Mouse (Mus musculus) ES-E14 (cell line): ENCODE results near the gene Osbp. TPM values are rescaled to one million over a fixed set of nuclear protein-coding genes. Genes with fewer than 3 reads are reported as not detected.

Experiments
- DNase-seq: peaks from one replicate; pipeline ENCODE4 v3.0.0-alpha.2; 2013; ENCODE audit warnings: low read depth, low spot score
- H3K27ac ChIP-seq: 2 replicates; pipeline ENCODE4 v1.5.1; 2012; ENCODE audit warnings: low read depth, mild to moderate bottlenecking, low read length, moderate library complexity, mixed read lengths; ENCODE audit not compliant: poor library complexity, insufficient read depth, severe bottlenecking
- H3K36me3 ChIP-seq: 2 replicates; pipeline ENCODE4 v1.6.1; 2012; ENCODE audit warnings: mild to moderate bottlenecking, low read length, moderate library complexity, mixed read lengths; ENCODE audit not compliant: control insufficient read depth, poor library complexity, insufficient read depth, severe bottlenecking
- H3K4me1 ChIP-seq, 2 experiments: fragments of 150-350 bp in 1 of 2; sonication (generic) in 1 of 2; 2 replicates each; pipeline ENCODE4 v1.6.1; 2012; ENCODE audit warnings: low read length in 2 of 2, mild to moderate bottlenecking in 1 of 2, mixed read lengths in 1 of 2; ENCODE audit not compliant: control insufficient read depth in 2 of 2, insufficient read depth in 2 of 2, poor library complexity in 1 of 2
- H3K4me3 ChIP-seq, 2 experiments: fragments of 150-350 bp in 1 of 2; sonication (generic) in 1 of 2; 2 replicates each; pipeline ENCODE4 v1.5.1; 2012; ENCODE audit warnings: low read length in 2 of 2, low read depth in 1 of 2, mild to moderate bottlenecking in 1 of 2, mixed read lengths in 1 of 2; ENCODE audit not compliant: insufficient read depth in 1 of 2, poor library complexity in 1 of 2, severe bottlenecking in 1 of 2
- H3K9ac ChIP-seq: 2 replicates; pipeline ENCODE4 v1.6.1; 2012; ENCODE audit warnings: low read depth, mild to moderate bottlenecking, low read length, mixed read lengths; ENCODE audit not compliant: poor library complexity, insufficient read depth, severe bottlenecking
- H3K9me3 ChIP-seq: fragments of 150-350 bp; sonication (generic); 2 replicates; pipeline ENCODE4 v1.6.1; 2012; ENCODE audit warnings: low read depth, mild to moderate bottlenecking, low read length; ENCODE audit not compliant: control insufficient read depth, insufficient read depth
- CHD2 ChIP-seq: IDR thresholded peaks from 2 replicates; pipeline ENCODE4 v1.6.1; 2014; ENCODE audit warnings: mild to moderate bottlenecking, low read depth, low read length, inconsistent platforms
- HCFC1 ChIP-seq: IDR thresholded peaks from 2 replicates; pipeline ENCODE4 v1.6.1; 2012; ENCODE audit warnings: low read length, inconsistent platforms, borderline replicate concordance; ENCODE audit not compliant: insufficient read depth
- MAFK ChIP-seq: IDR thresholded peaks from 2 replicates; pipeline ENCODE4 v1.6.1; 2014; ENCODE audit warnings: mild to moderate bottlenecking, low read depth, low read length, inconsistent platforms; ENCODE audit not compliant: insufficient read depth
- ZC3H11A ChIP-seq: IDR thresholded peaks from 2 replicates; pipeline ENCODE4 v1.6.1; 2012; ENCODE audit warnings: low read depth, mild to moderate bottlenecking, inconsistent platforms, low read length, borderline replicate concordance
- ZNF384 ChIP-seq: IDR thresholded peaks from 2 replicates; pipeline ENCODE4 v1.6.1; 2012; ENCODE audit warnings: low read depth, low read length, inconsistent platforms
- in situ Hi-C, 2 experiments: fragments of 600-800 bp; cut with MboI; formaldehyde crosslinking; loops; one replicate each; pipeline ENCODE4 v1.15.1; 2025; ENCODE audit warnings: low sequenced_read_pairs in 2 of 2, inconsistent platforms in 1 of 2; ENCODE audit not compliant: unreplicated experiment in 2 of 2
- total RNA-seq: library from RNA; depleted of rRNA; stranded (reverse); fragments of 300-350 nt; gene quantifications from 2 replicates; pipeline ENCODE4 v1.2.3, GENCODE M21; 2012

The Osbp gene
- total RNA-seq, 1 experiment = 18.5 TPM

- TF ChIP-seq ZC3H11A (no peak), ZNF384 (no peak), CHD2 (no peak), HCFC1 (no peak), MAFK (no peak)
- peaks cover 0 to 4% of the 10 kb centered on the region in 2 experiments; a peak in 2 of 4 replicates for H3K4me1 ChIP-seq
- no peak overlapping the region for H3K27ac ChIP-seq
- DNase-seq = no peak
- H3K9me3 ChIP-seq = no peaks in the 10 kb centered on the region
- no peak overlapping the region for H3K4me3 ChIP-seq
- no peak overlapping the region for H3K9ac ChIP-seq
- in situ Hi-C loops = no loop called here
- H3K36me3 ChIP-seq = peaks cover 14% of the 10 kb centered on the region
Observed at GRCm38 (mm10) chr19:11969155-11970050, 3.7 kb downstream of the Osbp start.

- no peak overlapping the region for H3K9ac ChIP-seq
- H3K4me1 ChIP-seq = no peaks in the 10 kb centered on the region
- no peak for TF ChIP-seq CHD2
- no peak for TF ChIP-seq HCFC1
- no peak for TF ChIP-seq ZC3H11A
- TF ChIP-seq MAFK = no peak
- TF ChIP-seq ZNF384 = no peak
- H3K36me3 ChIP-seq = peaks cover 23% of the 10 kb centered on the region
- no peak overlapping the region for H3K4me3 ChIP-seq
- DNase-seq = no peak
- H3K27ac ChIP-seq = no peak overlapping the region
- in situ Hi-C loops = no loop called here
- H3K9me3 ChIP-seq = no peaks in the 10 kb centered on the region
Observed at GRCm38 (mm10) chr19:11973511-11974222, 7.9 kb downstream of the Osbp start.

DNA sequence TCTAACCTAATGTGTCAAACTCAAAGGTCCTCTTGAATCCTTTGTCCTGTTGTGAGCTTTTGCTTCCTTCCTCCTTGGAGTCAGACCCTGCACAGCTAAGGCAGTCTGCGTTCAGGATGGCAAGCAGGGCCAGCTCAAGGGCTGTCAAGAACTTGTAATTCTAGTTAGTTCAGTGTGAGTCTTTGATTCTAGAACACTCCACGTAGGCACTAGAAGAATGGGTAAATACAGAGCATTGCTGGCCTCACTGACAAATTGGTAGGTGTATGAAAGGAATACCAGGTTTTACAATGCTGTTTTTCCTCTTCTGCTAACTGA is 8.4 kb downstream of the Osbp start:
- H3K4me1 ChIP-seq = no peaks in the 10 kb centered on the region
- H3K36me3 ChIP-seq = peaks cover 28% of the 10 kb centered on the region
- H3K27ac ChIP-seq = no peak overlapping the region
- no peak for TF ChIP-seq CHD2
- TF ChIP-seq HCFC1 = no peak
- TF ChIP-seq ZNF384 = no peak
- no peak for TF ChIP-seq ZC3H11A
- no peak for TF ChIP-seq MAFK
- no peak for DNase-seq
- in situ Hi-C loops = no loop called here
- H3K9ac ChIP-seq = no peak overlapping the region
- no peak overlapping the region for H3K4me3 ChIP-seq
- H3K9me3 ChIP-seq = no peaks in the 10 kb centered on the region

GRCm38 (mm10) chr19:11975683-11976082 is 9.9 kb downstream of the Osbp start:
- Histone ChIP-seq H3K27ac (no peak overlapping the region), H3K9me3 (no peaks in the 10 kb centered on the region), H3K4me3 (no peak overlapping the region), H3K4me1 (no peaks in the 10 kb centered on the region), H3K36me3 (peaks cover 27% of the 10 kb centered on the region), H3K9ac (no peak overlapping the region)
- no peak for DNase-seq
- in situ Hi-C loops = loop anchor here in 1 of 2 experiments (25.0 kb wide), 1 partner anchor 1363 kb away; the partner anchor contains the start of genes Ddb1 and Tkfc
- TF ChIP-seq MAFK (no peak), CHD2 (no peak), HCFC1 (no peak), ZC3H11A (no peak), ZNF384 (no peak)
